Mouse (Mus musculus): ENCODE measurements around the gene Gm49333. TPM values are rescaled to one million over a fixed set of nuclear protein-coding genes. Genes with fewer than 3 reads are reported as not detected.
A peak's percentile ranks its signal among the peaks of the same experiment; 100 is the strongest.

Gm49333 gene
- total RNA-seq, 2 experiments from 2014 or later: 0.11 to 0.17 TPM

GRCm38 (mm10) chr16:20677974-20678675 lies 66.7 kb downstream of the Gm49333 start:
- DNase-seq (ENCODE audit: low spot score): peak; percentile 92

- no peak for DNase-seq (ENCODE audit: low spot score)
Observed at GRCm38 (mm10) chr16:20690774-20691173, 79.4 kb downstream of the Gm49333 start.

GRCm38 (mm10) chr16:20691617-20692016 lies 80.2 kb downstream of the Gm49333 start:
- DNase-seq (ENCODE audit: low spot score): no peak

GRCm38 (mm10) chr16:20692241-20692965 lies 81.0 kb downstream of the Gm49333 start:
- no peak for DNase-seq (ENCODE audit: low spot score)

- peak; percentile 89 for DNase-seq (ENCODE audit: low spot score)
Observed at GRCm38 (mm10) chr16:20693111-20693701, 81.8 kb downstream of the Gm49333 start, which contains the start of gene Fam131a. Gene Fam131a (plus strand): TSS chr16:20693241.

GRCm38 (mm10) chr16:20694781-20695180 lies 83.4 kb downstream of the Gm49333 start:
- peak; percentile 83 for DNase-seq (ENCODE audit: low spot score)

Small RNA genes within 50 kb of the gene (microRNA-seq; reads per million reads assigned to microRNA genes)
- not detected for gene Mir1224

Other genes with a start within 250 kb of the Gm49333 start
- 10 to 100 TPM; 54.0 to 56.5 TPM for gene Abcc5, start 185.2 kb upstream of the Gm49333 start, total RNA-seq (2021)
- 10 to 100 TPM; 52.6 to 54.4 TPM for gene Eif2b5, start 112.8 kb upstream of the Gm49333 start, total RNA-seq (2021)
- 10 to 100 TPM; 28.4 to 32.0 TPM for gene Dvl3, start 94.6 kb upstream of the Gm49333 start, total RNA-seq (2021)
- 100 to 1,000 TPM; 121 to 146 TPM for gene Ap2m1, start 76.1 kb upstream of the Gm49333 start, total RNA-seq (2021)
- gene Abcf3, start 63.0 kb upstream of the Gm49333 start, total RNA-seq (2021): 10 to 100 TPM; 50.3 to 69.8 TPM
- gene Vwa5b2, start 22.1 kb upstream of the Gm49333 start, total RNA-seq (2021): under 1 TPM in 1 of 2 experiments, not detected in 1; 0.07 TPM
- gene Eef1akmt4, start within 50 bp of the Gm49333 start, total RNA-seq (2021): 1 to 10 TPM; 3.7 to 4.1 TPM
- gene Alg3, start 125 bp downstream of the Gm49333 start, total RNA-seq (2021): 10 to 100 TPM; 12.7 to 13.7 TPM
- 1 to 10 TPM; 1.1 to 1.2 TPM for gene Camk2n2, start 9.7 kb downstream of the Gm49333 start, total RNA-seq (2021)
- gene Ece2, start 18.2 kb downstream of the Gm49333 start, total RNA-seq (2021): under 1 TPM in 1 of 2 experiments, not detected in 1; 0.41 TPM
- 100 to 1,000 TPM; 251 to 253 TPM for gene Psmd2, start 40.0 kb downstream of the Gm49333 start, total RNA-seq (2021)
- gene Eif4g1, start 56.7 kb downstream of the Gm49333 start, total RNA-seq (2021): 100 to 1,000 TPM; 426 to 438 TPM
- gene Fam131a, start 81.6 kb downstream of the Gm49333 start, total RNA-seq (2021): 10 to 100 TPM; 47.5 to 59.9 TPM
- 1 to 10 TPM; 7.8 to 9.5 TPM for gene Polr2h, start 106.1 kb downstream of the Gm49333 start, total RNA-seq (2021)
- gene Clcn2, start 106.1 kb downstream of the Gm49333 start, total RNA-seq (2021): 1 to 10 TPM in 1 of 2 experiments, under 1 TPM in 1; 0.64 to 1.1 TPM
- gene Chrd, start 121.5 kb downstream of the Gm49333 start, total RNA-seq (2021): 1 to 10 TPM; 2.1 to 3.1 TPM
- 10 to 100 TPM in 1 of 2 experiments, 1 to 10 TPM in 1; 6.2 to 10.4 TPM for gene Thpo, start 122.9 kb downstream of the Gm49333 start, total RNA-seq (2021)

Measured in gastrocnemius, adult 18-20 months (tissue).